Mouse (Mus musculus) lung, adult 2 months (tissue): ENCODE data around the gene Slc25a42. TPM values are rescaled to one million over a fixed set of nuclear protein-coding genes. Genes with fewer than 3 reads are reported as not detected.
"Not testable (repeated sequence)": the region's sequence is repeated elsewhere in the genome, so short reads cannot be mapped to it uniquely, and the experiment has no call there.

ENCODE experiments used
- DNase-seq: peaks from one replicate; pipeline ENCODE4 v3.0.0; 2022
- H3K4me1 ChIP-seq: fragments of 200-500 bp; 2 replicates; pipeline ENCODE4 v1.6.1; 2011; ENCODE audit warnings: low read length; ENCODE audit not compliant: control insufficient read depth, insufficient read depth
- H3K4me3 ChIP-seq: fragments of 200-500 bp; replicated peaks from 2 replicates; pipeline ENCODE3; 2011; ENCODE audit warnings: low read depth, mild to moderate bottlenecking, control low read depth, low read length; ENCODE audit errors: extremely low read depth
- CTCF ChIP-seq: fragments of 200-500 bp; IDR thresholded peaks from 2 replicates; pipeline ENCODE4 v1.5.1; 2011; ENCODE audit warnings: mild to moderate bottlenecking, low read length, control low read depth; ENCODE audit not compliant: insufficient read depth
- POLR2A ChIP-seq: fragments of 200-500 bp; IDR thresholded peaks from 2 replicates; pipeline ENCODE4 v1.6.1; 2011; ENCODE audit warnings: low read depth, mild to moderate bottlenecking, control low read depth, low read length, borderline replicate concordance; ENCODE audit errors: extremely low read depth
- WGBS: fragments of 180-500 bp; shearing (Covaris S2); methylation state at CpG from one replicate; pipeline ENCODE4 v1.1.7; 2018; 5-methylcytosine and 5-hydroxymethylcytosine counted together
- polyA plus RNA-seq: library from polyadenylated mRNA; depleted of rRNA; stranded (reverse); fragments of >200 nt; gene quantifications from 2 replicates; pipeline ENCODE4 v1.2.3, GENCODE M21; 2012

Gene Slc25a42
- polyA plus RNA-seq, 1 experiment = 29.6 TPM

DNA sequence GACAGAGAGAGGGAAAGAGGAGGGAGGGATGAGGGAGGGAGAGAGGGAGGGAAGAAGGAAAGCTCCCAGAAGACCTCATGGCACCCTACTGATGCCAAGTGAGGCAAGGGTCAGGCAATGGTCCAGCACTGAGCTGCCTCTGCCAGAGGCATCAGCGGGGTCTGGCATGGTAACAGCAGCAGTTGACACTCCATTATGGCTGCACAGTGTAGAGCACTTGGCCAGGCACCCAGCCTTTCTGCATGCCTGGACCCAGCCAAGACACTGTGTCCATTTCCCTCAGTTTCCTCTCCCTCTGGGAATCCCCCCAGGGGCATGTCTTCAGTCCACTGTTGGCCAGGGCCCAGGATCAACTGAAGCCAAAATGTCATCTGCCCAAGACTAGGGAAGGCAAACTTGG lies 4.5 kb upstream of the Slc25a42 start:
- TF ChIP-seq CTCF = no peak
- no peak for TF ChIP-seq POLR2A
- 39% methylated on average over 1 of the region's 1 CpGs for WGBS
- H3K4me1 ChIP-seq = peaks cover 4% of the 10 kb centered on the region; the same call in 1 of the 2 replicates
- peak; percentile 25 for DNase-seq
- H3K4me3 ChIP-seq = no peak overlapping the region

DNA sequence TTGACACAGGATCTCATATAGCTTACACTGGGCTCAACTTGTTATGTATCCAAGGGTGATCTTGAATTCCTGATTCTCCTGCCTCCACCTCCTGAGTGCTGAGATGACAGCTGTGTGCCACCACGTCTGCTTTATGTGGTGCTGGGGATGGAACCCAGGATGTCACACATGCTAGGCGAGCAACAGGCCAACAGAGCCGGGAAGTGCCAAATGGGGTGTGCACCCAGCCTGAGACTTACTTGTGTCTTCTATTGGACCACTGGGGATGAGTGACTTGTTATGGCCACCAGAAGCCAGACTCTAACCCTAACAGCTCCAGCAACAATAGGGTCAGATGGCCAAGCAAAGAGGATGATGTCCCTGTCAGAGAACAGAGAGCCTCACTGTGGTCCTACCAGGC lies 4.1 kb upstream of the Slc25a42 start:
- WGBS = 48% methylated on average over 3 of the region's 3 CpGs
- DNase-seq, H3K4me3 ChIP-seq, H3K4me1 ChIP-seq: not testable (repeated sequence)

DNA sequence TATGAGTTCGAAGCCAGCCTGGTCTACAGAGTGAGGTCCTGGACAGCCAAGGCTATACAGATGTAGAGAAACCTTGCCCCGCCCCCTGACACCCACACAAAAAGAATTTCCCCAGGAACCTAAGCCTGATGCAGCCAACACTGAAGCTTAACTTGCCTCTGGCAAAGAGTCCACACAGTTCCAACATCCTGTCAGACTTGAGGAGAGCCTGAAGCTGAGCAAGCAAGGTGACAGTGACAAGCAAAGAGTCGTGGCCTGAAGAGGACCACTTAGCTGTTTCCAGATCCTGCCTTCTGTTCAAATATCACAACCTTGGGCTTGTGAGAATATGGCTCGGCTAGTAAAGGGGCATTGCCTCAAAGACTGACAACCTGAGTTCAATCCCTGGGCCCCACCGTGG lies 3.0 kb upstream of the Slc25a42 start:
- no peak for DNase-seq
- TF ChIP-seq POLR2A = no peak
- no peak for TF ChIP-seq CTCF
- peaks cover 6% of the 10 kb centered on the region; the same call in 1 of the 2 replicates for H3K4me1 ChIP-seq
- H3K4me3 ChIP-seq = no peak overlapping the region
- WGBS = 65% methylated on average over 5 of the region's 5 CpGs

DNA sequence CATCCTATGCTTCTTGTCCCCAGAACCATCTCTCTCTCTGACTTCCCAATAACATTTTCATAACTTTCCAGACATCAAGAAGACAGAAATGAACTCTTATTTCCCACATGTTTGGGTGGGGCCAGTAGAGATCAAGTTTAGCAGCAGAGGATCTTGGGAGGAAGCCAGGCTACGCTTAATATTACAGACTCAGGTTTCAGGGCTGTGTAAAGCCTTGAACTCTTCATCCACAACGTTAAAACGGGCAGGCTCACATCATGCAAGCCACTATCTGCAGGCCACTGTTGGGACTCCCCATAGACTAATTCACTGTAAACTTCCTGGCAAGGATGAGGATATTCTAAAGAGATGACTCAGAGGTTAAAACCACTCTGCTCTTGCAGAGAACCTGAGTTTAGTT lies 2.3 kb upstream of the Slc25a42 start:
- DNase-seq = no peak
- TF ChIP-seq CTCF (no peak), POLR2A (no peak)
- H3K4me3 ChIP-seq = no peak overlapping the region
- WGBS = 61% methylated on average over 3 of the region's 3 CpGs
- peaks cover 6% of the 10 kb centered on the region; the same call in 1 of the 2 replicates for H3K4me1 ChIP-seq

DNA sequence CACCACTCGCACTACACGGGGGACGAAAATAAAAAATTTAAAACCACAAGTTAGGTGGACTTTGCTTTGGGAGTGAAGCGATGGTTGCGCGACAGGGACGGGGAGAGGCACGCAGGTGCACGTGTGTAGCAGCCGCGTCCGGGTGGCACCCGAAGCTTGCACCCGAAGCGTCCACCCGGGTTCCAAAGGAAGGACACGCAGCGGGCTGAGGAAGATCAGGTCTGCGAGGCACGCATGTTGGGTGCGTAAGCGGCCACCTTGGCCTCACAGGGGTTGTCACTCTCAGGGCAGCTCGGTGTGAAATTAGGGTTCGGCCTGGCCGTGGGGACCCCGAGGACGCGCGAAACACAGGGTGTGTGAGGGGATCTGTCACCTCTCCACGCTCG lies 386 bp downstream of the Slc25a42 start:
- TF ChIP-seq CTCF = no peak
- H3K4me3 ChIP-seq = peak overlapping the region; percentile 77
- DNase-seq = no peak
- WGBS = 1% methylated on average over 31 of the region's 31 CpGs
- peaks cover 6% of the 10 kb centered on the region; the same call in 1 of the 2 replicates for H3K4me1 ChIP-seq

DNA sequence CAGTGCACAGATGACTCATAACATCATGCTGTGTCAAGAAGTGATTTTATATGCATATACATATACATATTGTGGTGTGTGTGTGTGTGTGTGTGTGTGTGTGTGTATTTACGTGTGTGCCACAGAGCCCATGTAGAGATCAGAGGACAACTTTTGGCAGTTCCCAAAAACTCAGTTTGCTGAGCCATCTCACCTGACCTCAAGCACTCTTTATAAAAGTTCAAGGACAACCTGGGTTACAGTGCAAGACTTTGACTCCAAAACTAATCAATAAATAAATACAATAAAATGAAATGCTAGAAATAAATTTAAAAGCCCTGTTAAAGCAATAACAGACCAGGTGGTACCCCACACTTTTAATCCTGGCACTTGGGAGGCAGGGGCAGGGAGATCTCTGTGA lies 830 bp downstream of the Slc25a42 start:
- no peak for DNase-seq
- H3K4me3 ChIP-seq = peak overlapping the region; percentile 77
- no peak for TF ChIP-seq CTCF
- no peak for TF ChIP-seq POLR2A
- WGBS = 71% methylated on average over 1 of the region's 1 CpGs
- peaks cover 6% of the 10 kb centered on the region; the same call in 1 of the 2 replicates for H3K4me1 ChIP-seq

DNA sequence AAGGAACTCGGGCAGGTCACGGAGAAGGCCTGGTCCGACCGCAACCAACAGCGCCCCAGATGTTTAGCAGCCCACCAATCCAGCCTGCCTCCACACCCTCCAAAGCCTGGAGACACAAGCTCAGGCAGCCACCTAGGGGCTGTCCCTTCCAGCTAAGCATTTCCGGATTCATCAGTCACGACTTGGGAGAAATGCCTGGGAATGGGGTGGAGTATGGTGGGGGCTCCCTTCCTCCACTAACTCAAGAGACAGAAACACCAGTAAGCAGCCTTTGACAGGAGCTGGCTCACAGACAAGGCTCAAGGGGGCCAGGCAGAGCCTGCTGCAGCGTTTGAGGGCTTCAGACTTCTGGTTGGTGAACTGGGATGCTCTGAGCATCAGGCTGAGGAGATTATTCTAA lies 1.6 kb downstream of the Slc25a42 start:
- TF ChIP-seq POLR2A (no peak), CTCF (no peak)
- no peak for DNase-seq
- WGBS = 29% methylated on average over 8 of the region's 8 CpGs
- peaks cover 6% of the 10 kb centered on the region; the same call in 1 of the 2 replicates for H3K4me1 ChIP-seq
- H3K4me3 ChIP-seq = no peak overlapping the region

DNA sequence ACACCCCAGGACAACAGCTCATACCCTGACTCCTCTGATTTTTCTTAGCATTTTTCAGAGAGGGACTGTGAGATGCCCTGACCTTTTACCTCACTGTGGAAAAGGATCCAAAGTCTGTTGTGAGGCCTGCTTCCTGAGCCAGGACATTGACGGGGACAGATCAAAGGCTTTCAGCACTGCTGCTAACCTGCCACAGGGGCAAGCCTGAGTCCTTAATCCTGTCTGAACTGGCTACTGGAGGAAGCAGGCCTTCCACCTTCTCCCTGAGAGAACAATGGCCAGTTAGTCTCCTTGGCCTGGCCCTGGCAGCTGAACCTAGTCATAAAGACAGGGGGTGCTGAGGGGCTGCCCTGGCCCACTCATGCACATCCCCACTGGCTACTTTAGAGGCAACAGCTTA lies 4.0 kb downstream of the Slc25a42 start:
- Histone ChIP-seq H3K4me3 (no peak overlapping the region), H3K4me1 (peaks cover 6% of the 10 kb centered on the region; the same call in 1 of the 2 replicates)
- WGBS = 54% methylated on average over 1 of the region's 1 CpGs
- no peak for TF ChIP-seq POLR2A
- no peak for TF ChIP-seq CTCF
- DNase-seq = no peak

DNA sequence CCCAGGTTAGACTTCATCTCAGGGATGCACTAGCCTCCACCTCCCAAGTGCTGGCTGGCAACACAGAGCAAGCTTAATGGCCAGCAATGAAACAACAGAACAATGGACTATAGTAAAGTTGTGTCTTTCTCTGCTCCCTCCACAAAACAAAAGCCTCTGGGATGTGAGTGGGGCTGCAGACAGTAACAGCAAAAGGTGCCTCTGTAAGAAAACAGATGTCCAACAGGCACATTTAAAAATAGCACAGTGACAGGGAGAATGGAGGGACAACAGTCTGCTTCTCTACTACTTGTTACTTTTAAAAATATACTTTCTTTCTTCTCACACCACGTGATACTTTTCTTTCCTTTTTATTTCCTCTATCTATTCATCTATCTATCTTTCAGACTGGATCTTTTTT lies 7.3 kb downstream of the Slc25a42 start:
- H3K4me3 ChIP-seq = no peak overlapping the region
- peaks cover 5% of the 10 kb centered on the region; the same call in 1 of the 2 replicates for H3K4me1 ChIP-seq
- DNase-seq = no peak
- TF ChIP-seq POLR2A (no peak), CTCF (no peak)
- 35% methylated on average over 1 of the region's 1 CpGs for WGBS

DNA sequence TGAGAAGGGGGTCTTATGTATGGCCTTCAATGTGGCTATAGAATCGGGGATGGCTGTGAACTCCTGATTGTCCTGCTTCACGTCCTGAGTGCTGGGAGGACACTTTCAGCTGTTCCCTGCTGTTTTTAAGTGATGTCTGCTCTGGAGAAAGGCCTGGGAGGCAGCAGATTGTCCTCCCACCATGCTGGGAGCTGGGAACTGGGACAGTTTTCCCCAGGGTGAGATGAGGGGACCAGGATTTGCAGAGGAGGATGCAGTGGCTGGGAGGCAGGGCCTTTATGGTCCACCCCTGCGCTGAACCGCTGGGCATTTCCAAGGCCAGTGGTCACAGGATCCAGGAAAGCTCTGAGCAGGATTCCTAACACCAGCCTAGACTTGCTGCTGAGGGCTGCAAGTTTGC lies 9.0 kb downstream of the Slc25a42 start:
- no peak for DNase-seq
- TF ChIP-seq POLR2A (no peak), CTCF (no peak)
- WGBS = 83% methylated on average over 4 of the region's 4 CpGs
- H3K4me1 ChIP-seq = peaks cover 5% of the 10 kb centered on the region; the same call in 1 of the 2 replicates
- H3K4me3 ChIP-seq = no peak overlapping the region

DNA sequence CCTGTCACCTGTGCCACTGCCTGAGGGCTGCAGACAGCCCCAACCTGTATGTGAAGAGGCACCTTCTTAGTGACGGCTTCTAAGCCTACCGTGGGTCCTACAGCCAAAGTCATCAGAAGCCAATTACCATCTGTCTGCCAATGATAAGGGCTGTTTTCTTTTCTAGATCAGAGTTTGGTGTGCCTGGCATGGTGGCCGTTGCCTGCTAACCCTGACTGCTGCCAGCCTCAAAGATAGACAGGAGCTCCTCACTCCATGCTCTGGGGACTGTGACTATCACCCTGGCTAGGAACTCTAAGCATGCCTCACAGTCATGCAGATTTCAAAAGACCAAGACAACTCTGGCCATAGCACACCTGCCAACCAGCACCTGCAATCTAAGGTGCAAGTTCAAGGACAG lies 10.7 kb downstream of the Slc25a42 start:
- WGBS = 68% methylated on average over 3 of the region's 3 CpGs
- TF ChIP-seq POLR2A (no peak), CTCF (no peak)
- Histone ChIP-seq H3K4me1 (peaks cover 5% of the 10 kb centered on the region; the same call in 1 of the 2 replicates), H3K4me3 (no peak overlapping the region)
- no peak for DNase-seq
